ENCODE assay signal across 23 mouse cellular contexts in the genomic region with DNA sequence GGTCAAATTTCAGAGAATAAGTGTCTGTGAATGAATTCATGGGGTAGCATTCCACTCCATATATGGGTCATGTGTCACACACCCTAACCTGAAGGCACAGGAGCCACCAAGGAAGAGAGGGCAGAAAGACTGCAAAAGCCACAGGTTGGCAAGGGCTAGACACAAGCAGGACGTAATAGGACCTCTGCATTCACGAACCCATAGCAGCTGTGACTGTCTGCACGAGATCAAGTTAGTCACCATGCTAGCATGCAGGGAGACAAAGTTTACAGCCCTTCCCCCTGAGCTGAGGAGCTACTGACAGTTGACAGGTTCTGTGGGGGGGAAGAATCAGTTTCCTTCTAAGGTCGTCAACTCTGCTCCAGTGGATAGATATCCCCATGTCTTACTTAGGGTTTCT. TPM values are rescaled to one million over a fixed set of nuclear protein-coding genes. Genes with fewer than 3 reads are reported as not detected.
A peak's percentile ranks its signal among the peaks of the same experiment; 100 is the strongest.
DNase-seq lines count a peak whose midpoint lies in the region; ATAC-seq and TF ChIP-seq lines count a peak whose summit lies in the region.
"Had no signal": no experiment of that assay in that cellular context is flagged by ENCODE, and none has a peak within 500 bp of the region (broad histone marks: within the 10 kb centered on the region; RNA-seq: fewer than 3 reads in every experiment).

No protein-coding gene starts in this region.

- TF ChIP-seq CTCF in C2C12 (IDR thresholded peaks at IDR 0.05; ENCODE audit: control insufficient read depth, insufficient read depth, insufficient read length): no peak

- no peak for DNase-seq in limb, embryonic 10.5 days (ENCODE audit: low spot score)
- no peak for DNase-seq in liver
- DNase-seq: adrenal gland, adult 8-10 months; adrenal gland, postnatal 14 days; adrenal gland, postnatal 36 days; cerebellum, adult 11-12 months; cerebellum, adult 2 months; cerebellum, adult 9-10 months; cerebellum, postnatal 10 days; cerebellum, postnatal 25 days; forebrain, postnatal 0 days had no signal

- H3K9ac ChIP-seq in limb, embryonic 13.5 days: no peak overlapping the region
- H3K9ac ChIP-seq: embryonic facial prominence, embryonic 12.5 days; forebrain, embryonic 13.5 days; forebrain, embryonic 15.5 days; forebrain, postnatal 0 days had no signal

- no peak overlapping the region for H3K4me3 ChIP-seq in limb, embryonic 13.5 days
- no peak overlapping the region for H3K4me3 ChIP-seq in limb, embryonic 10.5 days
- no peak overlapping the region for H3K4me3 ChIP-seq in C2C12 (ENCODE audit: insufficient read depth, poor library complexity, severe bottlenecking)
- no peak overlapping the region for H3K4me3 ChIP-seq in myocyte
- H3K4me3 ChIP-seq: embryonic facial prominence, embryonic 10.5 days; embryonic facial prominence, embryonic 12.5 days; forebrain, embryonic 13.5 days; forebrain, embryonic 15.5 days had no signal

- 0 out of 2 replicates have a peak, but pooled peaks have one; percentile 36 for ATAC-seq in limb, embryonic 13.5 days (ENCODE audit: low FRiP score, low read depth)
- ATAC-seq: activated CD4-positive, CD25-positive, alpha-beta regulatory T cell, adult 4 months; CD4-positive, CD25-positive, alpha-beta regulatory T cell, adult 4 months; forebrain, embryonic 13.5 days; forebrain, embryonic 15.5 days; forebrain, postnatal 0 days; Patski had no signal

- no peak for TF ChIP-seq POLR2A in myocyte (IDR thresholded peaks at IDR 0.05; ENCODE audit: insufficient read length, low read depth)

- H3ac ChIP-seq in C2C12 (ENCODE audit: control insufficient read depth, insufficient read length, low read depth): no peak overlapping the region
- H3ac ChIP-seq in myocyte (ENCODE audit: control insufficient read depth, insufficient read length): no peak overlapping the region

- H3K79me3 ChIP-seq in C2C12 (ENCODE audit: low read depth): no peaks in the 10 kb centered on the region

- whole genome bisulfite sequencing in limb, embryonic 13.5 days: 74% methylated on average over 4 of the region's 4 CpGs
- WGBS in limb, embryonic 10.5 days: 74% methylated on average over 4 of the region's 4 CpGs

- no peaks in the 10 kb centered on the region for H3K9me3 ChIP-seq in limb, embryonic 13.5 days
- no peaks in the 10 kb centered on the region for H3K9me3 ChIP-seq in limb, embryonic 10.5 days (replicated peaks)
- H3K9me3 ChIP-seq: embryonic facial prominence, embryonic 10.5 days; embryonic facial prominence, embryonic 12.5 days; forebrain, embryonic 13.5 days; forebrain, embryonic 15.5 days; G1E had no signal

- H3K4me2 ChIP-seq in limb, embryonic 13.5 days (replicated peaks): no peak overlapping the region
- H3K4me2 ChIP-seq in myocyte (ENCODE audit: low read depth): peak overlapping the region; percentile 5
- H3K4me2 ChIP-seq: embryonic facial prominence, embryonic 12.5 days; forebrain, embryonic 13.5 days; forebrain, embryonic 15.5 days had no signal

- no peaks in the 10 kb centered on the region for H3K36me3 ChIP-seq in limb, embryonic 13.5 days
- H3K36me3 ChIP-seq in limb, embryonic 10.5 days: no peaks in the 10 kb centered on the region
- H3K36me3 ChIP-seq in C2C12 (ENCODE audit: control insufficient read depth, insufficient read depth) (no peaks in the 10 kb centered on the region), myocyte (ENCODE audit: control insufficient read depth, insufficient read depth) (no peaks in the 10 kb centered on the region)
- H3K36me3 ChIP-seq: embryonic facial prominence, embryonic 10.5 days; embryonic facial prominence, embryonic 12.5 days; forebrain, embryonic 15.5 days; G1E had no signal

- H3K79me2 ChIP-seq in C2C12 (ENCODE audit: control insufficient read depth, insufficient read depth) (no peaks in the 10 kb centered on the region), myocyte (ENCODE audit: control insufficient read depth, insufficient read depth) (no peaks in the 10 kb centered on the region)

- no peaks in the 10 kb centered on the region for H3K27me3 ChIP-seq in limb, embryonic 13.5 days
- H3K27me3 ChIP-seq in limb, embryonic 10.5 days (ENCODE audit: low read depth, poor library complexity, severe bottlenecking): no peaks in the 10 kb centered on the region
- no peaks in the 10 kb centered on the region for H3K27me3 ChIP-seq in C2C12 (ENCODE audit: control insufficient read depth, insufficient read depth, insufficient read length)
- no peaks in the 10 kb centered on the region for H3K27me3 ChIP-seq in myocyte (ENCODE audit: control insufficient read depth, insufficient read depth, insufficient read length)
- H3K27me3 ChIP-seq: CH12.LX; embryonic facial prominence, embryonic 12.5 days; forebrain, embryonic 13.5 days; forebrain, embryonic 15.5 days; Patski had no signal

- H3K4me1 ChIP-seq in limb, embryonic 13.5 days: no peaks in the 10 kb centered on the region
- H3K4me1 ChIP-seq in limb, embryonic 10.5 days: no peaks in the 10 kb centered on the region
- H3K4me1 ChIP-seq: embryonic facial prominence, embryonic 10.5 days; embryonic facial prominence, embryonic 12.5 days; forebrain, embryonic 13.5 days; forebrain, embryonic 15.5 days had no signal

- H3K27ac ChIP-seq in limb, embryonic 13.5 days: no peak overlapping the region
- no peak overlapping the region for H3K27ac ChIP-seq in limb, embryonic 10.5 days
- H3K27ac ChIP-seq: embryonic facial prominence, embryonic 10.5 days; embryonic facial prominence, embryonic 12.5 days; forebrain, embryonic 13.5 days; forebrain, embryonic 15.5 days had no signal

TF ChIP-seq in C2C12, 6 proteins besides CTCF, POLR2A, EP300 and RAD21:
- TF ChIP-seq FOSL1 (IDR thresholded peaks at IDR 0.05; ENCODE audit: insufficient read depth, low read length, poor library complexity, severe bottlenecking): no peak
- TF ChIP-seq CEBPB (IDR thresholded peaks at IDR 0.05; ENCODE audit: low read depth): no peak
- no peak for TF ChIP-seq USF1 (IDR thresholded peaks at IDR 0.05; ENCODE audit: low read depth)
- no peak for TF ChIP-seq MYOG (IDR thresholded peaks at IDR 0.05; ENCODE audit: control insufficient read depth, extremely low read depth, insufficient read length)
- no peak for TF ChIP-seq MAX (IDR thresholded peaks at IDR 0.05)
- peak; percentile 59 for TF ChIP-seq MYOD1 (IDR thresholded peaks at IDR 0.05; ENCODE audit: control insufficient read depth, insufficient read length, low read depth)
TF ChIP-seq in C2C12: peak in this region for 1.

TF ChIP-seq in myocyte, 11 proteins besides CTCF, POLR2A, EP300 and RAD21:
- TF ChIP-seq MYOD1 (IDR thresholded peaks at IDR 0.05; ENCODE audit: control insufficient read depth in 1 of 3, insufficient read length in 2 of 3, low read depth in 2 of 3): peak in 2 of 3 experiments; percentile 76 to 88
- TF ChIP-seq TCF12 (IDR thresholded peaks at IDR 0.05; ENCODE audit: insufficient read depth, poor library complexity, severe bottlenecking): no peak
- no peak for TF ChIP-seq USF1 (IDR thresholded peaks at IDR 0.05; ENCODE audit: low read depth)
- peak in 2 of 3 experiments; percentile 75 to 87 for TF ChIP-seq MYOG (IDR thresholded peaks at IDR 0.05; ENCODE audit: control insufficient read depth in 1 of 3, insufficient read depth in 1 of 3, insufficient read length in 2 of 3, low read depth in 2 of 3)
TF ChIP-seq in myocyte: peak in this region for 2.

RNA-seq across cellular contexts. Expression of a gene that starts 33.1 kb away (rescaled TPM):
- 27.7 and 33.8 TPM in 2 replicates for polyA plus RNA-seq in limb, embryonic 13.5 days (2015; fragmentation: Nextera tagmentation; extraction: Ambion mirVana)
- polyA plus RNA-seq in limb, embryonic 10.5 days (2016; fragmentation: Nextera tagmentation; extraction: Ambion mirVana): 15.8 and 23.3 TPM in 2 replicates
- polyA plus RNA-seq in C2C12 (2012; fragmentation: generic; extraction: Trizol): 10.1 TPM
- polyA plus RNA-seq in myocyte (2012; fragmentation: generic; extraction: Trizol): 7.8 TPM

RNA-seq across cellular contexts. Expression of a gene that starts 36.9 kb away (rescaled TPM):
- 55.1 and 60.2 TPM in 2 replicates for polyA plus RNA-seq in limb, embryonic 13.5 days (2015; fragmentation: Nextera tagmentation; extraction: Ambion mirVana)
- polyA plus RNA-seq in limb, embryonic 10.5 days (2016; fragmentation: Nextera tagmentation; extraction: Ambion mirVana): 46.8 and 51.1 TPM in 2 replicates
- polyA plus RNA-seq in C2C12 (2012; fragmentation: generic; extraction: Trizol) (3.6 TPM), myocyte (2012; fragmentation: generic; extraction: Trizol) (6.8 TPM)
